Mouse (Mus musculus): Measurements from ENCODE around the gene Banp. TPM values are rescaled to one million over a fixed set of nuclear protein-coding genes. Genes with fewer than 3 reads are reported as not detected.

Banp gene
- polyA plus RNA-seq, 1 experiment from 2014 or later = 39.5 TPM

- peaks cover 25% of the 10 kb centered on the region; the same call in 1 of the 2 replicates for H3K4me1 ChIP-seq (ENCODE audit: control insufficient read depth, insufficient read depth, low read length)
- no peak overlapping the region for H3K4me2 ChIP-seq (replicated peaks; ENCODE audit: low read depth, low read length)
- no peak overlapping the region for H3K9ac ChIP-seq (ENCODE audit: low read depth, low read length)
- H3K9me3 ChIP-seq (ENCODE audit: control insufficient read depth, low read length) = no peaks in the 10 kb centered on the region
- no peak overlapping the region for H3K4me3 ChIP-seq (ENCODE audit: low read length)
- H3K36me3 ChIP-seq (ENCODE audit: control insufficient read depth, insufficient read depth, low read length) = no peaks in the 10 kb centered on the region
- no peak for ATAC-seq (ENCODE audit: low FRiP score, low TSS enrichment)
- no peak overlapping the region for H3K27ac ChIP-seq (ENCODE audit: low read depth, low read length)
- 13% methylated on average over 23 of the region's 23 CpGs for WGBS
- 0 out of 2 replicates have a peak, but pooled peaks cover 6% of the 10 kb centered on the region for H3K27me3 ChIP-seq (ENCODE audit: control insufficient read depth, insufficient read depth, low read length)
Observed at GRCm38 (mm10) chr8:122076183-122076842, 126.8 kb downstream of the Banp start.

- whole genome bisulfite sequencing = 83% methylated on average over 12 of the region's 12 CpGs
- no peak for ATAC-seq (ENCODE audit: low FRiP score, low TSS enrichment)
- no peaks in the 10 kb centered on the region for H3K9me3 ChIP-seq (ENCODE audit: control insufficient read depth, low read length)
- H3K4me1 ChIP-seq (ENCODE audit: control insufficient read depth, insufficient read depth, low read length) = peaks cover 25% of the 10 kb centered on the region; the same call in 1 of the 2 replicates
- no peak overlapping the region for H3K4me3 ChIP-seq (ENCODE audit: low read length)
- H3K27ac ChIP-seq (ENCODE audit: low read depth, low read length) = no peak overlapping the region
- no peak overlapping the region for H3K9ac ChIP-seq (ENCODE audit: low read depth, low read length)
- H3K4me2 ChIP-seq (replicated peaks; ENCODE audit: low read depth, low read length) = no peak overlapping the region
- H3K36me3 ChIP-seq (ENCODE audit: control insufficient read depth, insufficient read depth, low read length) = no peaks in the 10 kb centered on the region
- 0 out of 2 replicates have a peak, but pooled peaks cover 6% of the 10 kb centered on the region for H3K27me3 ChIP-seq (ENCODE audit: control insufficient read depth, insufficient read depth, low read length)
Observed at GRCm38 (mm10) chr8:122078321-122078720, 128.8 kb downstream of the Banp start.

Small RNA genes within 50 kb of the gene (microRNA-seq; reads per million reads assigned to microRNA genes)
- gene Mir7237 = not detected

Other genes with a start within 250 kb of the Banp start
- gene Jph3, start 220.1 kb upstream of the Banp start, polyA plus RNA-seq (2014; fragmentation: Nextera tagmentation; extraction: Ambion mirVana) = 0.30 and 0.46 TPM in 2 replicates
- gene Klhdc4, start 120.2 kb upstream of the Banp start, polyA plus RNA-seq (2014; fragmentation: Nextera tagmentation; extraction: Ambion mirVana) = 35.7 and 44.4 TPM in 2 replicates
- 16.8 and 25.9 TPM in 2 replicates for gene Slc7a5, start 42.1 kb upstream of the Banp start, polyA plus RNA-seq (2014; fragmentation: Nextera tagmentation; extraction: Ambion mirVana)
- gene Car5a, start 4.8 kb upstream of the Banp start, polyA plus RNA-seq (2014; fragmentation: Nextera tagmentation; extraction: Ambion mirVana) = not detected in 2 replicates

Data from kidney, embryonic 14.5 days (tissue).